Mouse (Mus musculus): ENCODE measurements around the gene Usp10. TPM values are rescaled to one million over a fixed set of nuclear protein-coding genes. Genes with fewer than 3 reads are reported as not detected.

Usp10 gene
- total and polyA plus RNA-seq, 3 experiments: 42.7 to 108 (median 61.0) TPM

DNA sequence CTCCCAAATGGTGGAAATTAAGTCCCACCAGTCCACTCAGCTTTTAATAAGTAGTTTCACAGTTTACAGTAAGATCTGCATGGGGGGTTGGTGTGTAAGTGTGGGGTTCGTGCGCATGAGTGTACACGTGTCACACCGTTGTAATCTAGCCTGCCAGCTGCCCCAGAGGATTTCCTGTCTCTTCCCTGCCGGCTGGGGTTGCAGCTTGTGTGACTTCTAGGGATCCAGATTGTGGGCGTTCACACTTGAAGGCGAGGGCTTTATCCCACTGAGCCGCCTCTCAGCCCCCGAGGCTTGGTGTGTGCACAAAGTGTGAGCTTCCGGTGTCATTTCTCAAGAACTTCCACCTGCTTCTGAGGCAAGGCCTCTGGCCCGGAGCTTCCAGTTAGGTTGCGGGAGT, 62.4 kb downstream of the Usp10 start:
- DNase-seq (ENCODE audit: low spot score) (no peak), ATAC-seq (ENCODE audit: extremely low read depth, insufficient number of reproducible peaks, low FRiP score, poor library complexity, severe bottlenecking) (peak; percentile 48)
- peaks cover 42% of the 10 kb centered on the region for H3K27me3 ChIP-seq (ENCODE audit: insufficient read depth, low read length)
- no peak overlapping the region for H3K4me3 ChIP-seq (ENCODE audit: low read depth, low read length)
- H3K4me1 ChIP-seq (ENCODE audit: insufficient read depth, low read depth, low read length): no peaks in the 10 kb centered on the region
- no peaks in the 10 kb centered on the region for H3K36me3 ChIP-seq (replicated peaks)
- H3K9me3 ChIP-seq (replicated peaks): peaks cover 5% of the 10 kb centered on the region
- TF ChIP-seq CTCF (IDR thresholded peaks at IDR 0.05; ENCODE audit: low read depth, low read length) (no peak), TAL1 (conservative IDR thresholded peaks at IDR 0.05; ENCODE audit: low read depth, low read length) (no peak), GATA2 (IDR thresholded peaks at IDR 0.05; ENCODE audit: borderline replicate concordance, low read depth, low read length) (no peak), POLR2AphosphoS5 (IDR thresholded peaks at IDR 0.05; ENCODE audit: insufficient replicate concordance, low read depth, low read length) (no peak), GATA1 (IDR thresholded peaks at IDR 0.05; ENCODE audit: borderline replicate concordance, low read length) (no peak)

DNA sequence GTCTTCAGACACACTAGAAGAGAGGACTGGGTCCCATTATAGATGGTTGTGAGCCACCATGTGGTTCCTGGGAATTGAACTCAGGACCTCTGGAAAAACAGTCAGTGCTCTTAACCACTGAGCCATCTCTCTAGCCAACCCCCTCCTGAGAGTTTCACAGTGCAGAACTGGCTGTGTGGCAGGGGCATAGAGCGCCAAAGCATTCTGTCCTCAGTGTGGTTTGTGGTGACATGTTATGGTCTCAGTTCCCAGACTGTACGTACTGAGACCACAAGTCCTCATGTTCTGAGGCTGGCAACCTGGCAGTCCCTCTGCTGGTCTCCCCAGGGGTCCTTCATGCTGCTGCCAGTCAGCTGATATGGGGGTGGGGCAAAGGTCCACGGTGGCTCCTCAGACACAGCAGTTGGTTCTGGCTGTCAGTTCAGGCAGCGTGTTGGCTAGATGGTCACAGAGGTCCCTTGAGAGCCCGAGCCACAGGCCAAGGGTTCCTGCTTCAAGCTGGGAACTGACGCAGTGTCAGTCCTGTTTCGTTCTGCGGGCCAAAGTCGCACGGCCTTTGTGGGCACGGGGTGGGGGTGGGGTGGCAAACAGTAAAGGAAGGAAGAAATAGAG, 68.7 kb downstream of the Usp10 start:
- Histone ChIP-seq H3K4me1 (ENCODE audit: insufficient read depth, low read depth, low read length) (no peaks in the 10 kb centered on the region; the same call in 1 of the 2 replicates), H3K9me3 (replicated peaks) (no peaks in the 10 kb centered on the region), H3K4me3 (ENCODE audit: low read depth, low read length) (no peak overlapping the region), H3K36me3 (replicated peaks) (no peaks in the 10 kb centered on the region), H3K27me3 (ENCODE audit: insufficient read depth, low read length) (peaks cover 44% of the 10 kb centered on the region)
- no peak for TF ChIP-seq CTCF (IDR thresholded peaks at IDR 0.05; ENCODE audit: low read depth, low read length)
- no peak for TF ChIP-seq GATA2 (IDR thresholded peaks at IDR 0.05; ENCODE audit: borderline replicate concordance, low read depth, low read length)
- DNase-seq (ENCODE audit: low spot score) (no peak), ATAC-seq (ENCODE audit: extremely low read depth, insufficient number of reproducible peaks, low FRiP score, poor library complexity, severe bottlenecking) (no peak)

DNA sequence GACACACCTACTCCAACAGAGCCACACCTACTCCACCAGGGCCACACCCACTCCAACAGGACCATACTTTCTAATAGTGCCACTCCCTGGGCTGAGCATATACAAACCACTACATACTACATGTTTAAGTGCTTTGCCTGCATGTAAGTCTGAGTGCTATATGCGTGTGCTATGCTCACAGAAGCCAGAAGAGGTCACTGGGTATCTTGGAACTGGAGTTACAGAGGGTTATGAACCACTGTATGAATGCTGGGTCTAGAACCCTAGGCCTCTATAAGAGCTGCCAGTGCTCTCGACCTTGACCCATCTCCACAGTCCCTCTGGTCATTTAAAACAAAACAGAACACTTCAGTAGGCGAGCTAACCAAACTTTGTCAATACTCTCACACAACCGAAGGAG, 71.1 kb downstream of the Usp10 start:
- ATAC-seq (ENCODE audit: extremely low read depth, insufficient number of reproducible peaks, low FRiP score, poor library complexity, severe bottlenecking): no peak
- H3K36me3 ChIP-seq (replicated peaks): no peaks in the 10 kb centered on the region
- no peak for DNase-seq (ENCODE audit: low spot score)
- no peaks in the 10 kb centered on the region for H3K9me3 ChIP-seq (replicated peaks)
- no peak overlapping the region for H3K4me3 ChIP-seq (ENCODE audit: low read depth, low read length)
- TF ChIP-seq POLR2AphosphoS5 (IDR thresholded peaks at IDR 0.05; ENCODE audit: insufficient replicate concordance, low read depth, low read length): no peak
- no peak for TF ChIP-seq TAL1 (conservative IDR thresholded peaks at IDR 0.05; ENCODE audit: low read depth, low read length)
- TF ChIP-seq GATA2 (IDR thresholded peaks at IDR 0.05; ENCODE audit: borderline replicate concordance, low read depth, low read length): no peak
- no peak for TF ChIP-seq CTCF (IDR thresholded peaks at IDR 0.05; ENCODE audit: low read depth, low read length)
- no peak for TF ChIP-seq GATA1 (IDR thresholded peaks at IDR 0.05; ENCODE audit: borderline replicate concordance, low read length)
- peaks cover 36% of the 10 kb centered on the region for H3K27me3 ChIP-seq (ENCODE audit: insufficient read depth, low read length)
- no peaks in the 10 kb centered on the region; the same call in 1 of the 2 replicates for H3K4me1 ChIP-seq (ENCODE audit: insufficient read depth, low read depth, low read length)

DNA sequence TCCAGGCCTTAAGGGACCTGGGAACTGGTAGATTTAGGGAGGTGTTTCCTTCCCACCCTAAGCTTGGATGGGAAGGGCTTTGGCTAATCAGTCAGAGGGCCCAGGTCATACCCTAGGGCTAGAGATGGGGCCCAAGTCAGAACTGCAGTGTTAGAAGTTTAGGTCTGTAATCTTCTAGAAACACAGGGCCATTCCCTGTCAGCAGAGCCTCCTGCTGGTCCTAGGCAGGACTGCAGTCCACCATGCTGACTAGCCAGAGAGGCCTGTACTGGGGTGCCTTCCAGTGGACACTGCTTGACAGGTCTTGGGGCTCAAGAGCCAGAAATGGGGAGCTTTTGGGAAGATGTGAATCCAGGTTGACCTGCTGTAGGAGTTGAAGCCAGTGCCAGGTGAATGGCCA, 73.9 kb downstream of the Usp10 start:
- H3K9me3 ChIP-seq (replicated peaks): no peaks in the 10 kb centered on the region
- no peak overlapping the region for H3K4me3 ChIP-seq (ENCODE audit: low read depth, low read length)
- no peaks in the 10 kb centered on the region for H3K36me3 ChIP-seq (replicated peaks)
- no peaks in the 10 kb centered on the region; the same call in 1 of the 2 replicates for H3K4me1 ChIP-seq (ENCODE audit: insufficient read depth, low read depth, low read length)
- DNase-seq (ENCODE audit: low spot score) (peak; percentile 14), ATAC-seq (ENCODE audit: extremely low read depth, insufficient number of reproducible peaks, low FRiP score, poor library complexity, severe bottlenecking) (no peak)
- peaks cover 31% of the 10 kb centered on the region for H3K27me3 ChIP-seq (ENCODE audit: insufficient read depth, low read length)
- no peak for TF ChIP-seq GATA1 (IDR thresholded peaks at IDR 0.05; ENCODE audit: borderline replicate concordance, low read length)
- TF ChIP-seq CTCF (IDR thresholded peaks at IDR 0.05; ENCODE audit: low read depth, low read length): peak; percentile 30; the same call in 1 of the 2 replicates

DNA sequence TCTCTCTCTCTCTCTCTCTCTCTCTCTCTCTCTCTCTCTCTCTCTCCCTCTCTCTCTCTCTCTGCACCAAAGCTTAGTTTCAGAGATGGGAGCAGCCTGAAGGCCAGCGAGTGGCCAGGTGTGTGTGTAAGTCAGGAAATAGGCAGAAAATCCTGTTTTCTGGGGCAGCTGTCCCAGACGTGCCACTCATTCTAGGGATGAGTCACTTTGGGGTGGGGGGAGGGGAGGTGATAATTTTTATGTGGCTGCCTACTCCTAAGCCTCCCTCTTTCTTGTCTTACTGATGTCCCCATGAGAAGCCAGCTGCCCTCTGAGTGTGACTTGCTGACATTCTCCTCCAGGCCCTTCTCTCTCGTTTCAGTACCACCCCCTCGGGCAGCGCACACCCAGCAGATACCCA, 76.0 kb downstream of the Usp10 start:
- TF ChIP-seq GATA1 (IDR thresholded peaks at IDR 0.05; ENCODE audit: borderline replicate concordance, low read length): no peak
- TF ChIP-seq GATA2 (IDR thresholded peaks at IDR 0.05; ENCODE audit: borderline replicate concordance, low read depth, low read length): no peak
- TF ChIP-seq CTCF (IDR thresholded peaks at IDR 0.05; ENCODE audit: low read depth, low read length): no peak
- no peak for TF ChIP-seq POLR2AphosphoS5 (IDR thresholded peaks at IDR 0.05; ENCODE audit: insufficient replicate concordance, low read depth, low read length)
- no peak for TF ChIP-seq TAL1 (conservative IDR thresholded peaks at IDR 0.05; ENCODE audit: low read depth, low read length)
- H3K4me3 ChIP-seq (ENCODE audit: low read depth, low read length): no peak overlapping the region
- DNase-seq (ENCODE audit: low spot score) (no peak), ATAC-seq (ENCODE audit: extremely low read depth, insufficient number of reproducible peaks, low FRiP score, poor library complexity, severe bottlenecking) (no peak)
- no peaks in the 10 kb centered on the region for H3K9me3 ChIP-seq (replicated peaks)
- peaks cover 32% of the 10 kb centered on the region for H3K27me3 ChIP-seq (ENCODE audit: insufficient read depth, low read length)
- H3K36me3 ChIP-seq (replicated peaks): no peaks in the 10 kb centered on the region
- H3K4me1 ChIP-seq (ENCODE audit: insufficient read depth, low read depth, low read length): no peaks in the 10 kb centered on the region; the same call in 1 of the 2 replicates

DNA sequence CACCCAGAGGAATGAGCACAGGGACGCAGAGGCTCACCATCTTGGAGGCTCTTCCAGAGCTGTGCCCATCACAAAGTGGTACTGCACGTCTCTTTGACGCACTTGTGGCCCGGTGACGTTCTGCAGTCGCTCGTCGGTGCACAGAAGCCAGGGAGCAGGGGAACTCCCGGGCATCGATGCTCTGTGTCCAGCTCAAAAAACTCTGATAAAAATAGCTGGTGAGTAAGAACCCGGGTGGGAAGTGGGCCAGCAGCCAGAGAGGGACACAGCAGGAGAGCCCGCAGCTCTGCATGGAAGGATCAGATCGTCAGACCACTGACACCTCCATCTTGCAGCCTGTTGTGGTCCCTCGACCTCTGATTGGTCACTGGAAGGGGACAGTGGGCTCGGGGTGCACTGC, 77.9 kb downstream of the Usp10 start:
- Histone ChIP-seq H3K27me3 (ENCODE audit: insufficient read depth, low read length) (peaks cover 32% of the 10 kb centered on the region), H3K4me1 (ENCODE audit: insufficient read depth, low read depth, low read length) (no peaks in the 10 kb centered on the region; the same call in 1 of the 2 replicates), H3K9me3 (replicated peaks) (no peaks in the 10 kb centered on the region), H3K36me3 (replicated peaks) (no peaks in the 10 kb centered on the region), H3K4me3 (ENCODE audit: low read depth, low read length) (no peak overlapping the region)
- ATAC-seq (ENCODE audit: extremely low read depth, insufficient number of reproducible peaks, low FRiP score, poor library complexity, severe bottlenecking): no peak
- TF ChIP-seq TAL1 (conservative IDR thresholded peaks at IDR 0.05; ENCODE audit: low read depth, low read length) (no peak), CTCF (IDR thresholded peaks at IDR 0.05; ENCODE audit: low read depth, low read length) (no peak), GATA1 (IDR thresholded peaks at IDR 0.05; ENCODE audit: borderline replicate concordance, low read length) (no peak), GATA2 (IDR thresholded peaks at IDR 0.05; ENCODE audit: borderline replicate concordance, low read depth, low read length) (no peak), POLR2AphosphoS5 (IDR thresholded peaks at IDR 0.05; ENCODE audit: insufficient replicate concordance, low read depth, low read length) (no peak)
- DNase-seq (ENCODE audit: low spot score): no peak

All from G1E (cell line).